Mouse (Mus musculus) kidney, adult 8-10 months (tissue): Measurements from ENCODE around the gene Dpp8.
"Not testable (repeated sequence)": the region's sequence is repeated elsewhere in the genome, so short reads cannot be mapped to it uniquely, and the experiment has no call there.

ENCODE experiments used
- DNase-seq, 2 experiments: peaks; one replicate each; pipeline ENCODE4 v3.0.0; 2022

Dpp8 gene

DNA sequence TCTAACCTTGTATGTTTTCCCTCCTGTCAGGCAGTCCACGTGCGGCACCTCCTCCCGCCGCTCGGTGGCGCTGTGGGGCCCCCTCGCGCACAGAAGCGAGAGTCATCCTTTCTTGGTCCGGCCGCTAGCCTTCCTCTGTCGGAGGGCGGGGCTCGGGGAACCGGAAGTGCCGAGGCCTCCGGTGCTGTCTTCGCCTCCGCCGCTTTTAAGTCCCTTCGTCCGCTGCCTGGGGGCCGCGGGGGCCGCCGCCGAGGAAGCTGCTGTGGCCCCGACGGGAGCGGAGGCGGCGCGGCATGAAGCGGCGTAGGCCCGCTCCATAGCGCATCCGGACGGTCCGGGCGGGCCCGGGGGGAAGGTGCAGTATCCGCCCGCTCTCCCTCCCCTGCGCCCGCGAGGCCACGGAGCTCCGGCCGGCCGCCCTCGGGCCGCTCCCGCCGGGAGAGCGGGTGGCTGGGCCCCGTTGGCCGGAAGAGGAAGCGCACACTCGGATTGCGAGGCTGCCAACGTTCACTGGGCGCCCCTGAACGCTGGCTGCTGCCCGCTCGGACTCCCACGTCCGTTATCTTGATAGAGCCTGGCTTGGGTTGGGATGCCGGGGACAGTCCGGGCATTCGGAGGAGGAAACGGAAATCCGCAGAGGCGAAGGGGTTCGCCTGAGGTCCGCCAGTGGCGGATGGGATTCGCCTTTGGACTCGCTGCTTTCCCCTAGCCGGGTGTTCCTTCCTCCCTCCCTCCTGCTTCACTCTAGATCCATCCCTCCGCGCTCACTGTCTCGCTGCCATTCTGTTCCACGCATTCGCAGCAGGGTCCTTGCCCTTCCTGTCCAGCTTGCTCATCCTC lies at the start of gene Dpp8:
Dpp8 (plus strand) TSS at position 146 of the 840 bp plus-strand sequence.
- peak; percentile 92 to 95 for DNase-seq

DNA sequence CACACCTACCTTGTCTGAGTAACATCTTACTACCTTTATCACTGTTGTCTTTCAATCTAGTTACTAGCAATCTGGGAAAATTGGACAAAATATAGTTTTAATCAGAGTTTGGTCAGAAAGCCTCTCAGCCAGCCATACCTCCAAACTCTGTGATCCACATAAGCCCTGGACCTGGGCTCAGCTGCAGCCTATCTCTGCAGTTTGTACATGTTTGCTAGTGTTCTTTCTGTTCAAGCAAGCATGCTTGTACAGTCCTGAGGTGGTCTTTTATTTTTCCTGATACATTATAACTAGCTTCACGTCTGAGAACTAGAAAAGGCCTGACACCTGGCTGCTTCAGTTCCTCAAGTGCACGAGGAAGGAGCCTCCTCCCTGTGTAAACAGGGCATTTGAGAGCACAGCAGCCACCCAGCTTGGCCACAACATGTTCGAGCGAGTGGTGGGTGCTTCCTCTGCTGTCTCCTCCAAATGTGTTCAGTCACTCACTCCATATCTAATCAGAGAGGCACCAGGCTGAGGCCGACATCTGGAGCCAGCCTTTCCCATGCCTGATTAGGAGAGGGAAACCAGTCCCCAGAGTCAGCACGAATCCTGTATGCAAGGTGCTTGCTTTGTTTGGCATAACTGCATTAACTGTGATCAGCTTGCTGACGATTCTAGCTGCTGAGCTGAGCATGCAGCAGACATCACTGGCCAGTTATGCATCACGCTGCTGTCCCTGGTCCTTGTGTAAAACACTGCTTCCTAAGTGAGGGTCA lies 47.0 kb upstream of the Dpp8 start:
- DNase-seq = no peak

DNA sequence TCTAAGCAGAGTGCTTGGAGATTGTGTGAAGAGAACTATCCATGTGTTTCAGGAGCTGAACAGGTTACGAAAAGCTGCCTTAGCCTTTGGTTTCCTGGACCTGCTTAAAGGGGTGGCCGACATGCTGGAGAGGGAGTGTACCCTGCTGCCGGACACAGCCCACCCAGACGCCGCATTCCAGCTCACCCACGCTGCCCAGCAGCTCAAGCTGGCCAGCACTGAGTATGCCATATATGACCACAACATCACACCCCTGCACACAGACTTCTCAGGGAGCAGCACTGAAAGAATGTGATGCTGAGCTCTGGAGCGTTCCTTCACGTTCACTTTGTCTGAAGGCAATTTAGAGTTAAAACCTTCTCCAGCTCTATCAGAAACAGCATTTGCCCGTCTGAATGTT lies 46.4 kb upstream of the Dpp8 start:
- DNase-seq = no peak

DNA sequence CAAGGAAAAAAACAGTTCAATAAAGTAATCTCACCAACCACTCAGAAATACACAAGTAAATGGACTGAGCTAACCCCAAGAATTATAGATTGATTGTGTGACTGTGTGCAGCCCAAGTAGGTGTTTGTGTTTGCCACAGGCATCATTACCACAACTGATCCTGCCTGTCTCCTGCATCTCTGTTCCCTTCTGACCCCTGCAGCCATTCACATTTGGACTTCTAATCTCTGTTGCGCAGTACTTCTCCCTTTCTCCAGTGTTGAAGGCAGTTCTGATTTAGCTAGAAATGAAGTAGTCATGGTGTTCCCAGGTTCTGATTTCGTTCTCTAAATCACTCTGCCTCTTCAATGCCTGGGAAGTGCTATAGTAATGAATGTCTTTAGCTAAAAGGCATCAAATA lies 44.6 kb upstream of the Dpp8 start:
- no peak for DNase-seq

DNA sequence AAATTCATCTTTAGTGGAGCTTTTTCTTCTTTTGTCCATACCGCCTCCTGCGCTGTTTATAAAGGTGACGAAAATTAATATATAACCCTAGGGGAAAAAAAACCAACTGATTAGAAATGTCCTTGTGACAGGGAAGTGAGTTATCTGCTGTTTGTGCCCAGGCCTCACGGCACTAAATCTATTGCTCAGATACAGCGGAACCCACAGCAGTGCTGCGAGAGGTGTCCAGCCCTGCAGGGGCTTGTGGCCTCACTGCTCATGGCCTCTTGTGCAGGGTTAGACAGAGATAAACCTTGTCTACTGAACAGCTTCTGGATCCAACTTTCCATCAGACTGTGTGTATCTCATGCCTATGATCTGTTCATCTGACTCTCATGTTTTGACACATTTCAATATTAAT lies 43.8 kb upstream of the Dpp8 start:
- no peak for DNase-seq

DNA sequence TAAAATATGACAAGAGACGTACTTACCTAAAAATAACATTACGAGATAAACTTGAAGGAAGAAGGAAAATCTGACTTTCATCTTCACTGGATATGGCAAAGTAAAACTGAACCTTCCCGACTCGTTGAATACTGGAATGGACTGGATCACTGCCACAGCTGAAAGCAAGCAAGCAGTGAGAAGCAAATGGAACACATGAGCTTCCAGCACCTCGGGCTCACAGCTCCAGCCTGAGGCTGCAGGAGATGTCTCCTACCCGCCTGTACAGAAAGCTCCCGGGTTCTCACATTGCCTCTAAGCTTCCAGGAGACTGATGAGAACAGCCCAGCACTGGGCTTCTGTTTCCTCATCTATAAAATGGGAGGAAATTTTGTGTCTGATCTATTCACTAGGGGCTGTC lies 41.9 kb upstream of the Dpp8 start:
- no peak for DNase-seq

DNA sequence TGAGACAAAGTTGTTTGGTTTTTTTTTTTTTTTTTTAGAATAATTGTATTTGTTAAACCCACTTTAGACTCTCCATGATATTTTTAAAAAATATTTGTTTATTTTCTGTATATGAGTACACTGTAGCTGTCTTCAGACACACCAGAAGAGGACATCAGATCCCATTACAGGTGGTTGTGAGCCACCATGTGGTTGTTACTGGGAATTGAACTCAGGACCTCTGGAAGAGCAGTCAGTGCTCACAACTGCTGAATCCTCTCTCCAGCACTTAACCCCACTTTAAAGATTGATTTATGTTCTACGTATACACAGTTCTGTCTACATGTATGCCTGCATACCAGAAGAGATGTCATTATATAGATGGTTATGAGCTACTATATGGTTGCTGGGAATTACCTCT lies 36.8 kb upstream of the Dpp8 start:
- DNase-seq = not testable (repeated sequence)

DNA sequence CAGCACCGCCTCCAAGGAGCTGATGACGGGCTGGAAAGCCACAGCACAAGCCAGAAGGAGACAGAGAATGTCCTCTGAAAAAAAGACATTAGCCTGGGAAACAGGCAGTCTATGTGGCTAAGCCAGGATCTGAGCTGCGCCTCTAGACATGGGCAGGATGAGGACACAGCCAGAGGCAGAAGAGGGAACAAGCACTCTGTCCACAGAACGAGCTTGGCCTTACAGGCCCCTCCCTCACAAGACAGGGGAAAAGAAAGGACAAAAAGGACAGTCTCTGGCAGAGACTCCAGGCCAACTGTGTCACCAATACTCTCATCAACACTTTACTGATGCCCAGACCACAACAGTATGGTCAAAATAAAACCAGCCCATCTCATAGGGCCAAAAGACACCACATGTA lies 30.7 kb upstream of the Dpp8 start:
- no peak for DNase-seq

DNA sequence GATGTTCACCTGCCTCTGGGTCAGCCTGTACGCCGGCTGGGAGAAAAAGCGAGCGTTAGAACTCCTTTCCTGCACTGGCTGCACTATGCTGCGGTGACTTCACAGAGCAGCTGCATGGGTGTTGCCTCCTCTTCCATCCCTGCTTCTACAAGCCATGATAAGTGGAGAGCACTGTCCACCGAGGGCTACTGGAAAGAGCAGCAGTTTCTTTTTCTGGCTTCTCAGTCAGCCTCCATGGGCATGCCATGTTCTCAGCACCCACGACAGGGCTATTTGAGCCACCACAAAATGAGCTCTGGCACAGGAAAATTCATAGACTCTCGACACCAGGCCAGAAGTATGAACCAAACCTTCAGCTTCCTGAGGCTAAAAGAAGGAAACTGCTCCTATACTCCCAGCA lies 26.5 kb upstream of the Dpp8 start:
- DNase-seq = no peak

DNA sequence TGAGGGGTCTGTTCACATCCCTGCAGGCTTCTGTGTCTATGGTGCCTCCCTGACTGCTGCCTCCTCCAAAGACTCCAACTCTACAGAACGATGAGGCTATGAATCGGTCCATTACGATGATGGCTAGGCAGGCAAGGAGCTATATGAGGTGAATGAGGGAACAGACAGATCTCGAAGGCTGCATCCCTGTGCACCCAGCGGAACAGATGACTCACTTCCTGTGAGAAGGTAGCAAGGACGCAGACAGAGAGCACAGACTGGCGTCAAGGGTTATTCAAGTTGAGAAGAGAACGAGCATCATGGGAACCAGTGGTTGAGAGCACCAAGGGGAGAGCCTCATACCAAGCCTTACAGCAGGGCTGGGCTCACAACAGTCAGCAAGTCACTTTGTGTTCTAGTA lies 21.6 kb upstream of the Dpp8 start:
- DNase-seq = no peak

DNA sequence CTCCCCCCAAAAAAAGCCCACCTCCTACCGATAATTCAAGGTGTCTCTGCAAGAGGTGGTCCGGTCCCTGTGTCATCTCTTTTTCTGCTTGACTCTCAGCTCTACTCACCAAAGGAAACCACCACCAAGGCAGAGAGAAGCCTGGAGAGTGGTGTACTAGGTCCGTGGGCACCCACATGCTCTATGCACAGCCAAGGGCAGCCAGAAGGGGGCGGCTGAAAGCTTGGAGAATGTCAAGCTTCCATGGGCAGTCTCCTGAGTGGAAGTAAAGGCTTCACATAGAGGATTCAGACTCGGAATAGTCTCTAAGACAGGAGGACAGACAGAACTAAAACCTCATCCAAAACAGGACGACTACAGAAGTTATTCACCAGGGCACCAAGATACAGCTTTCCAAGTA lies 20.9 kb upstream of the Dpp8 start:
- peak in 1 of 2 experiments; percentile 34 for DNase-seq

DNA sequence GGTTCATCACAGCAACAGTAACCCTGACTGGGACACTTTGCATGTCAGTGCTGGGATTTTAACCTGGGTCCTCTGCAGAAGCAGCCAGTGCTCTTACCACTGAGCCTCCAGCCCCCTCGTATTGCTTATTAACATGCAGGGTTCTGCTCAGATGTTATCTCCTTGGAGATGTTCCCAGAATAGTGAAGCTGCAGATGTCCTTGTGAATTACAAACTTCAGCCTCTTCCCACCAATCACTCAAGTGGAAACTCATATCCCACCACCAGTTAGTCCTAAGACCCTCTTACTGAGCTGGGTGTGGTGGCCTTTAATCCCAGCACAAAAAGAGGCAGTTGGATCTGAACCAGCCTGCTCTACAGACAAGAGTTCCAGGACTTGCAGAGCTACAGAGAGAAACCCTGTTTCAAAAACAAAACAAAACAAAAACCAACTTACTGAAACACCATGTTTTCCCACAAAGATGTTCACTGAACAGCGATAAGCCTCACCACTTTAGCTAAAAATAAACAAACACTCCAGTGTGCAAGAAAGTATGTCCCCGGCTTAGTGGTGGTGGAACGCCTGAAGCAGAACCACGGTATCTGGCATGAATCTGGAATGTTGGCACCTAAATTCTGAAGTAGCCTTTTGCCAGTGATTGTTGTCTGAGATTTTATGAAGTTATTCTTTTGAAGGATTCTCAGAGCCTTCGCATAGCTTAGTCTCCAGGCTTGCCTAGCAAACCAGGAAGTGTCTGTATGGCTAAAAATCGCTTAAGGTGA lies 16.6 kb upstream of the Dpp8 start:
- DNase-seq = no peak

DNA sequence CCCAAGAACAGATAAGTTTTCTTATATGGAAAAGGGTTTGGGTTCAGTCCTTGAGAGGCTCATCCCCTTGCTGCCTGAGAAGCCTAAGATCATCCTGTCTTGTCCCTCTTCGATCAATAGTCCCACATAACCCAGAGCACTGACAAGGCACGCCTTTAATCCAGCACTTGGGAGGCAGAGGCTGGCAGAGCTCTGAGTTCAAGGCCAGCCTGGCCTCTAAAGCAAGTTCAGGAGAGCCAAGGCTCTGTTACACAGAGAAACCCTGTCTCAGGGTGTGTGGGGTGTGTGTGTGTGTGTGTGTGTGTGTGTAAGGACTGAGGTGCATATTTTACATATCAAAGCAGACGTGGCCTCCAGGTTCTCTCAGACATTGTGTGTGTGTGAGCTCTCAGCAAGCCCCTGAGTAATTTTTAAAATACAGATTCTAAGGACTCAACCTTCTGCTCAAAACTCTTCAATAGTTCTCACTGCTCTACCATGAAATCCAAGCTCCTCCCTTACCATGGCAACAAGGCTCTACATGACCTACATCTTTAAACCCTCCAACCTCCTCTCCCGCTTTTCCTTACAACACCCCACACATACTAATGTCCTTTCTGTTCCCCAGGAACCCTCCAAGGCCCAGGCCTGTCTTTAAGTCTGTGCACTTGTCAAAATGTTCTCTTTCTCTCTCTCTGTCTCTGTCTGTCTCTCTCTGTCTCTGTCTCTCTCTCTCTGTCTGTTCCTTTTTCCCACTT lies 15.8 kb upstream of the Dpp8 start:
- no peak for DNase-seq

DNA sequence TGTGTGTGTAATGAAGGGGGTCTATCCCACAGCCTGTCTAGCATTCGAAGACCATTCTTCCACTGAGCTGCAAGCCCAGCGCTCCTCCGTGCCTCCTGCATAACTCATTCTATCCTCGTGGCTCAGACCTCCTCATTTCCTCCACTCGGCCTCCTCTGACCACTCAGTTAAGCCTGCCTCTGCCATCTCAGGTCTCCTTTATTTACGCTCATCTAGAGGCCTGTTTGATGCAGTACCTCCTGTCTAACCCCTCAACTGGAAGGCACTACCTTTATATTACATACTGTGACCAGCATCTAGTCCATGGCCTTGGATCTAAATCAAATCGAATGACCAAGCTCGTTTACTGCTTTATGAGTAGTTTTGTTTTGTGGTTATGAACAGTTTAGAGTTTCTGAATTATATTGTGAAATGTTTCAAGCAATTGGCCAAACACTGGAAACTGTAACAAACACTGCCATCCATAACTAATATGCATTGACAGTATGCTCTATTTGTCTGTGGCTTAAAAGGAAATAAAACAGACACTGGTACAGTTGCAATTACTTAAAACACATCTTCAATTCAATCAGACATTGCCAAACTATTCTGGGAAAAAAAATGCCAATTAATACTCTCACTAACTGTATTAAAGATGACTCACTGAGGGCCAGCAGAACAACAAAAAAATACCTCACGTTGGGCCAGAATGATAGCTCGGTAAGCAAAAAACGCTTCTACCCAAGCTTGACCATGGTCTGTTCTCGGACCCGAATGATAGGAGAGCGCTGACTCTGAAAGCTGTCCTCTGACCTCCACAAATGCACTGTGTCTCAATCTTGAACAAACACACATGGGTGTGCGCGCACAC lies 15.0 kb upstream of the Dpp8 start:
- no peak for DNase-seq

DNA sequence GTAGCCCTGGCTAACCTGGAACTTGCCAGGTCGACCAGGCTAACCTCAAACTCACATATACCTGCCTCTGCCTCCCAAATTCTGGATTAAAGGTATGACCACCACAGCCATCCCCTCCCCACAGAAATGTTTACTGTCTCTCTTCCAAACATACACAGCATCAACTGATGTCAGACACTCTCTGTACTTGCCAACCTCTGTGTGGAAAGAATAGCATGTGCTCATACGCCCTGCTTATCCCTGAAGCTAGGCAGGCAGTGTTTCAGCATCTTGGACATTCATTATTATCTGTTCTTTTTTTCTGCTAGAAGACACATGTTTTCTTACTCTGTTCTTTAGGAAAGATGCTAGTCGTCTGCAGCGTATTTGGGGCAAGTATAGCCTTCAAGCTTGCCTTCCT lies 14.3 kb upstream of the Dpp8 start:
- no peak for DNase-seq

DNA sequence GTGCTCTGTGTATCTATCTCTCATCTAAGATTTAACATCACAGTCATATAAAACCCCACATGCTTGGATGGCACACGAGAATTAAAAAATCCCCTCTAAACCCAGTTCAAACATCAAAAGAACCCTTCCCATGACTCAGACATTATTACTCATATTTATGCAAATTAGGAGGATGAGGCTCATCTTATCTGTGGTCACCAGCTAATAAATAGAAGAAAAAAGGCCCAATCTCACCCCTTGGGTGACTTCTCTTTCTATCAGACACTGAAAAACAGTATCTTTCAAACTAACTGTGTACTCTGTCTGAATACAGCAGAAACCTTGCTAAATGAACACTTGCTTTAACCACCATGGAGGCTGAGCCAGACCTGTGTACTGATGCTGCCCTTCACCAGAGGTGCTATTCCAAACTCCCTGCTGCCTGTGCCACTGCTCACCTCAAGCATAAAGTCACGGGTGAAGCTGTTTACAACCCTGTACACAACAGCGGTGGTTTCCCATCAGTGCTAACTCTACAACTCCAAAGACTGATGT lies 13.6 kb upstream of the Dpp8 start:
- no peak for DNase-seq

DNA sequence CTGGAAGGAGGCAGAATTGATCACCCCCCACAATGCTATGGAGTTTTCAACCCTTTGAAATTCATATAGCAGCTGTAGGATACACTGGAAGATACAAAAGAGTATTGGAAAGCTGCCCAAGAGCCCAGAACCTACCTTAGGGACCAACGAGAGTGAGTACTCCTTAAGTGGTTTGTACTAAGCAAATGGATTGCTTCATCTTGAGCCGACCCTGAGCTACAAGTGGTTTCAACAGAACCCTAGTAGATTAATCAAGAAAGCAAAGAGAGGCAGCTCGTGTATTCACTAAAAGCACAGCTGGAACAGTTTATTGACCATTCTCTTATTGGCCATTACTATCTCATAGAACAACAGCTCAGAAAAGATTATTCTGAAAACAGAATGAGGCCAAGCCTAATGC lies 13.1 kb upstream of the Dpp8 start:
- DNase-seq = no peak

DNA sequence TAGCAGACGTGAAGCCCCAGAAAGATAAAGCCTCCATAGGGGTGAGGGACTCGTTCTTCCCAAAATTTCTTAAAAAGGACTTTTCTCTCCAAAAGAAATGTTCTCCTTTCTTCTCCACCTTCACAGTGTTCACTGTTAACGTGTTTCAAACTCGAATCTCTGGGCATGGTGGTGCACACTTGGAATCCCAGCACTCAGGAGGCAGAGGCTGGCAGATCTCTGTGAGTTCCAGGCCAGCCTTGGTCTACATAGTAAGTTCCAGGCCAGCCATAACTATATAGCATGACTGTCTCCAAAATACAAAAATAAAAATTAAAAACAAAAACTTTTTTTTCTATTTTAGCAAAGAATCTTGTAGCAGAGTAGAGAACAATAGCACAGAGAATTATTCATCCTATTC lies 12.1 kb upstream of the Dpp8 start:
- DNase-seq = no peak

DNA sequence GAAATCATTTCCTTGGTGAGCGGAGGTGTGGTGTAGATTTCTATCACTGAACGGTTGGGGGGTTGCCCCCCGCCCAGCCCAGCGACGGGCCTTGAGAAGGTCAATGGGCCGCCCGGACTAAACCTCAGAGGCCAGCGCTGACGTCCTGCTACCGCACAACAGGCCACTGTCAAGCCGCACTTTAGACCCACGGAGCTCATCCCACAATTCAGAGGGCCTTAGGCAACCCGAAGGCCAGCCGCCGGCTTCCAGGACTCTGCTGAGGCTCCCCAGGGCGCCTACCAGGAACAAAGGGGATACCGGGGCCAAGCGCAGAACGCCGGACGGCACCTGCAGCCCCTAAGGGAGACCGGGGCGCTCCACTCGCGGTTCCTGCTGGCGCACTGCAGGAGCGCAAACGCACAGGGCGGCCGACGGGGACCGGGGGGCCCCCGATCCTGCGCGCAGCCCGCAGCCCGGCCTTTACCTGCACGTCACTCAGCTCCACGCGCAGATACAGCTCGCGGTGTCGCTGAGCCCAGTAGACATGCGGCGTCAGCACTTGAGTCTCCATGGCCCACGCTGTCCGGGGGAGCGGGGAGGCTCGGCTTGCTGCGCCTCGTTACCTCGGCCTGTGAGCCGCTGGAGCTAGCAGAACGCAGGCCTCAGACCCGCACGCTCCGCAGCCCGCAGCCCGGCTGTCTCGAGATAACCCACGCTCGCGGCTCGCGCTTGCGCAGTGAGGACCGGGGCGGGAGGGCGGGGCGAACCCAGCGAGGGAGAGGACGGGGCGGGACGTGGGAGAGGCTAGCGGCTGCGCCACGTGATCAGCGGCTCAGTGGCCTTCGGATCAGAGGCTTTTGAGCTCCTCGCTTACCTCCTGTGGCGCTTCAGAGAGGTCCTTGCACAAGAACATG lies 11.0 kb upstream of the Dpp8 start, which contains the start of gene Hacd3:
Hacd3 (minus strand) TSS at position 703 of the 896 bp plus-strand sequence.
- peak; percentile 83 to 88 for DNase-seq

DNA sequence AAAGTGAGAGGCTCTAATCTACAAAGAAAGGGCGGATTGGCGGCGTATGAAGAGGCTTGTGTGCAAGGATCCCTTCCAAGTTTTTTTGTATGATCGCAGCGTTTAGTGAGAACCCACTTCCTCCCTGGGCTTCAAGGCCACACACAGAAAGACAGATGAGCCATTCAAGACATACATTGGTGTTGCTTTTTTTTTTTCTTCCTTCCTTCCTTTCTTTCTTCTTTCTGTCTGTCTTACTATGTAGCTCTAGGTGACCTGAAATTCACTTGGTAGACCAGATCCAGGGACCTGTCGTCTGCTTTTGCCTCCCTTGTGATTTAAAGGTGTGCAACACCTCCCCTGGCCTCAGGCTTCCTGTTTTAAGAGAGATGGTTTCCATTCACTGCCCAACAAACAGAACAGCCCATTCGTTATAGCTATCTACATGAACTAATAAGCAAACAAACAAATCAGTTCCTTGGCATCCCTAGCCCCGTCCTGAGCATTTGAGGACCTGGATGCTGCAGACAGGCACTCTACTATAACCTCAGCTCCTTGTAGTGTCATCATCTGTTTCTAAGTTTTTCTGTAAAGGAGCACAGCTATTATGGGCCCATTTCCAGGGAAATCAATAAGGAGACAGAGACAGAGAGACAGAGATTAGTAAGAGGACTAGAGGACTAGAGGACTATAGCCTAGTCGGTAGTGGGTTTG lies 10.2 kb upstream of the Dpp8 start:
- DNase-seq = no peak
